Mouse (Mus musculus) MEL-GATA-1-ER (cell line): ENCODE measurements around the gene F12.
A peak's percentile ranks its signal among the peaks of the same experiment; 100 is the strongest.

Experiments used
- DNase-seq: peaks from one replicate; pipeline ENCODE4 v3.0.0-alpha.2; 2012; ENCODE audit warnings: low read depth; ENCODE audit errors: extremely low read depth

F12 gene

GRCm38 (mm10) chr13:55414743-55415380 lies 11.7 kb downstream of the F12 start, which contains the start of gene Pfn3:
Pfn3 (minus strand) TSS chr13:55415232.
- no peak for DNase-seq

DNA sequence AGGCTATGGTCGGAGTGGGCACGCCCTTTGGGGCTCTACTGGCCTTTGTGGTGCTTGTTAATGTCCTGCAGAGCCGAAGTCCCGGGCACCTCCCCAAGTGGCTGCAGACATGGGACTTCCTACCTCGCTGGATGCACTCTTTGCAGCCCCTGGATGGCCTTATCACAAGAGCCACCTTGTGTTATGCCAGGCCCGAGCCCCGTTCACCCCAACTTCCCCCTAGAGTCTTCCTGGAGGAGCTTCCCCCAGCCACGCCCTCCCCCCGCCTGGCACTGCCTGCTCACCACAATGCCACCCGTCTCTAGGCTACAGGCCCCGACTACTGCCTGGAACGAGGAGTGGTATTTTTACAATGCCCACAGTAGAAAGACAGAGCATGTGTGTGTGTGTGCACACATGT lies 13.3 kb downstream of the F12 start:
- DNase-seq, result peak; percentile 80

- no peak for DNase-seq
Observed at GRCm38 (mm10) chr13:55412643-55413307, 13.8 kb downstream of the F12 start.

GRCm38 (mm10) chr13:55411826-55412225 lies 14.8 kb downstream of the F12 start:
- DNase-seq, result no peak

- no peak for DNase-seq
Observed at GRCm38 (mm10) chr13:55408546-55409120, 18.0 kb downstream of the F12 start.

- no peak for DNase-seq
Observed at GRCm38 (mm10) chr13:55407341-55407740, 19.3 kb downstream of the F12 start.

- DNase-seq, result no peak
Observed at GRCm38 (mm10) chr13:55405783-55406390, 20.7 kb downstream of the F12 start.

DNA sequence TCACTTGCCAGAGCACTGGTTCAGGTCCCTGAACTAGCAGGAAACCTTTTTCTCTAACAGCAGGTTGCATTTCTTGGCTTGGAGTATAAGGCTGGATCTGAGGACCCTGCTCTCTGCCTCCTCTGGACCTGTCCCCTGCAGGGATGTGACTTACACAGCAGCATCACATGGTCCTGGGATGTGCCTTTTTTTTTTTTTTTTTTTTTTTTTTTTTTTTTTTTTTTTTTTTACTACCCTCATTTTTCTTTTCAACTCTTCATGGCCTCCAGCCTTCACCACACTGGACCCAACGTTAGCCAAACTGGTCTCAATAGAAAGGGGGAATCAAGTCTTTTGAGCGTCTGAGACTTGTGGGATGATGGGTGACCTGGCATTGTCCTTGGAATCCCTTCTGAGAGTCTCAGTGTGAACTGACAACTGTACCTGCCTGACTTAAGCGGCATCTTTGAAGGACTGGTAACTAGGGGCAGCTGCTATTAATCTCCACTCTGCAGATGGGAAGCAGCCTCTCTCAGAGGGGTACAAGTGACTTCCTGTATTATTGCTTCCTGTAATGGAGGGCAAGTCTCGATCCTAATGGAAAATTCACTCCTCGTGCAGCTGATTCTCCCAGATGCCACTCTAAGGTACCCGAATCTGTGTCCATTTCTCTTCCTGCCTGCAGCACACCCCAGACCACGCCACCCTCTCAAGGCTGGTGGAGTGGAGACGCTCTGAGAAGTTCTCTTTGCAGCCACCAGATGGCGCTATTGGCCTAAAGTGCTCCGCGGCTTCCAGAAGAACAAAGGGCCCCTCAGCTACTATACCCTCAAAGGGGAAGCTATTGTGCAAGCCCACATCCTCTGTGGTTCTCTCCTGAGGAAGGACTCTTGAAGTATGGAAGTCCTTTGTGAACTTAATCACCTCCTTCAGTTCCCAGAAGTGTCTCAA lies 21.5 kb downstream of the F12 start:
- peak; percentile 84 for DNase-seq

DNA sequence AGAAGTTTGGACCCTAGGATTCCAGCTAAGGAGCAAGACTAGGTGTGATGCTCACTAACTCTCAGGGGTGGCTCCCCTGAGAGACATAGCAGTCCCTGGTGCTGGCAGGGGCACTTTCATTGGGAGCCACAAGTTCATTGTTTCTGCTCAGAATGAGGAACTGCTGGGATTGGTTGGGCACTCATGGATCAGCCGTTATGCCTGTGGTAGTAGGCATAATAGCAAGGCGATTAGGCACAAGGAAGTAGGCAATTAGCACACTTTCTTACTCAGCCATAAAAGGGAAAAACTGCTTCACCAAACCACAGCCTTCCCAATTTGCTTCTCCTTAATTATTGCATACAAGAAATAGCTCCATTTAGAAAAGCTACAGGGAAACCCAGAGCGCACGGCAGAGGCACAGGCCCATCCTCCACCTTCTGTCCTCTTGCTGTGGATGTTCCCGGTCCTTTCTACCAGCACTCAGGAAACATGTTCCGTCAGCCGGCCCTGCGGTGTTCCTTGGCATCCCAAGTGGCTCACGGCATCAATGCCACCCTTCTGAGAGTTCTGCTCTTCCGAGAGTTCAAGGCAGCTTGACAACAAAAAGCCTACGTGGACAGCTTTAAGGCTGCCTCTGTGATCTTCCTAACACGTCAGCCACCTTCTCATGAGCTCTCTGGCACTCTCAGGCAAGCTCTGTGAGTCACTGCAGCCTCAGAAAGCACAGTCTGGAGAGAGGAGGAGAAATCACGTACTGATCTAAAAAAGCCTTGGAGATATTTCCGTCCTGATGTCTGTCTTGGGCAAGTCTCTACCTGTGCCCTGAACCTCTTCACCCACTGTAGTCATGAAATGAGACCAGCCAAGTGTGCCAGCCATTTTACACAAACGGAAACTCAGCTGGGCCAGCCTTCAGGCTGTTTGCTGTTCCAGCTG lies 22.4 kb downstream of the F12 start:
- DNase-seq, result no peak

GRCm38 (mm10) chr13:55403266-55403665 lies 23.3 kb downstream of the F12 start:
- no peak for DNase-seq

DNA sequence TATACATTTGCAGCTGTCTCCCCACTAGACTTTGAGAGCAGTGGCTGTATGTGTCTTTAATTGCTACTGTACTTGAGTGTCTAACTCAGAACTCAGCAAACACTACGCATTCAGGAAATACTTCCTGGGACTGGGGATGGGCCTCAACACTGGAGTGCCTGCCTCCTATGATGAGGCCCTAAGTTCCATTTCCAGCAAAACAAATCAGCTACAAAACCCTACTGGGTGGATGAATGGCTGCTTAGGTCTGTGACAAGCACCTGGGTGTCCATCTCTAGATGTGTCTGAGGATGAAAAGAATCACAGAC lies 26.6 kb downstream of the F12 start:
- DNase-seq, result no peak

DNA sequence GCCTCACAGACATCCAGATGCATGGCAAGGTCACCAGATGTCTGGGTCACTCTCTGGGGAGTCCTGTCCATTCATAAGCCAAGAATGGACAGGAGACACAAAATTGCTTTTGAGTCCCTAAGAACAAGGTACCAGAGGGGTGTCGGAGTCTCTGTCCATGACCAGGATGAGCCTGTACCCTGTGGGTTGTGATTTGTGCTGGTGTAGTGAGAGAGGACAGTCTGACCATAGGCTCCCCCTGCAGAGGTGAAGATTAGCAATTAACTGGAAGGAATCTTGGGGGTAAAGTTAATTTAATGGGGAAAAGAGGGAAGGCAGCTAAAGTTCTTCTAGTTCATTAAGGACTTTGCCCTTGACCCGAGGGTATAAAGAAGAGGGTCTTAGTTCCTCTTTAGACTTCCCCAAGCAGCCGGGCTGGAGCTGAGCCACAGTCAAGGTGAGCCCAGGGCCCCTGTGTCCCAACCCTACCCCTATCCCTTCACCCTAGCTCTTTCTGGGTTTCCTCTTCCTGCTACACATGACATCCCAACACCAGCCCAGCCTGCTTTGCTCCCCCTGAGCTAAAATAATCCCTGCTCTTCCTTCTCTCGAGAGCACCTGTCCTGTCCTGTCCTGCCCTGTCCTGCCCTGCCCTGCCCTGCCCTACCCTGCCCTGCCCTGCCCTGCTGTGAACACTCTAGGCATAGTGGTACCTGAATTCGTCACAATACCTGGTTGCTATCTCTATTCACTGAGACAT lies 27.1 kb downstream of the F12 start:
- no peak for DNase-seq

DNA sequence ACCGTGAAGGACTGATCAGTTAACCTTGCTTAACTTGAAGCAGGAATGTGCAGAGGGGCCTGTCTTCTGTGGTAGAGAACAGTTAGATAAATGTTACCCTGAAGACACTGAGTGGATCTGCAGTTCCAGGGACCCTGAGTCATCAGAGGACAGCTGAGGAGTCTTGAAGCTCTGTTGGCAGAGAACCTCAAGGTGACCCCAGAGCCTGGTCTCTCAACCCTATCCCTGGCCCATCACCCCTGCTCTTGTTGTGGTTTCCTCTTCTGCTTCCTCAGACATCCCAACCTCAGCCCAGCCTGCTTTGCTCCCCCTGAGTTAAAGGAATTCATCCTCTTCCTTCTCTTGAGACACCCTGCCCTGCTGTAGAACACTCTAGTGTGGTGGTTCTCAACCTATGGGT lies 28.5 kb downstream of the F12 start, which contains the start of gene Slc34a1:
Slc34a1 (plus strand) TSS at position 100 of the 400 bp plus-strand sequence.
- DNase-seq, result no peak

DNA sequence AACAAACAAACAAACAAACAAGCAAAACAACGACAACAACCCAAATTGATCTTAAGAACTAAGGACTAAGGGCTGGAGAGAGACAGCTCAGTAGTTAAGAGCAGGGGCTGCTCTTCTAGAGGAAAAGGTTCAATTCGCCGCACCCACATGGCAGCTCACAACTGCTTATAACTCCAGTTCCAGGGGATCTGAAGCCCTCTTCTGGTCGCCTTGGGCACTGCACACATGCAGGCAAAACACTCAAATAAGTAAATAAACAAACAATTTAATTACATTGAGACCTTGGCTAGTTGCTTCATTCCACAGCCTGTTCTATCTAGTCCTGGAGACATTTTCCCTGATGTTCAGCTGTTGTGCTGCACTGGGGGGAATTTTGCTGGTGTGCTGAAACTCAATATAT lies 33.7 kb downstream of the F12 start:
- DNase-seq, result peak; percentile 60

- no peak for DNase-seq
Observed at GRCm38 (mm10) chr13:55391626-55392029, 35.0 kb downstream of the F12 start.

DNA sequence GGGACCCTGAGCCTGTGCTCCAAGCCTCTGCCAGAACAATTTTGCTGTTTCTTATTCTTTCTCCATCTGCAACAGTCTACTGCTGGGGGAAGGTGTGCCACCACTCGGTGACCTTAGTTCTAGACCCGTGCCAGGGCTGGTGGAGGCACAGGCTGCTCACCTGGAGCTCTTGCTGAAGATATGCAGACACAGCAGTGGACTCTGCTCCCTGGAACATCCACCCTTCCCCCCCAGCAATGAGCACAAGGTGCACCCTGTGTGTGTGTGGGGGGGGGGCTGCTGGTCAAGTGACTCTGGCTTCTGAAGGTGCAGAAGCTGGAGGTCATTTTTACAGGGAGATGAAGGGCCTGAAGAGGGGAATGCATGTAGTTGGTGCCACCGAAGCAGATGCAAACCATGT lies 35.9 kb downstream of the F12 start:
- no peak for DNase-seq

- no peak for DNase-seq
Observed at GRCm38 (mm10) chr13:55381790-55382189, 44.8 kb downstream of the F12 start.

- DNase-seq, result no peak
Observed at GRCm38 (mm10) chr13:55378907-55379580, 47.5 kb downstream of the F12 start.

- no peak for DNase-seq
Observed at GRCm38 (mm10) chr13:55375877-55376276, 50.7 kb downstream of the F12 start.
